Mouse (Mus musculus): ENCODE results near the gene Mier3. TPM values are rescaled to one million over a fixed set of nuclear protein-coding genes. Genes with fewer than 3 reads are reported as not detected.
"Not testable (repeated sequence)": the region's sequence is repeated elsewhere in the genome, so short reads cannot be mapped to it uniquely, and the experiment has no call there.

Gene Mier3
- polyA plus RNA-seq, 1 experiment from 2014 or later: 16.0 TPM

GRCm38 (mm10) chr13:111703952-111704351 is 23.2 kb downstream of the Mier3 start:
- peaks cover 70% of the 10 kb centered on the region for H3K36me3 ChIP-seq
- not testable (repeated sequence) for H3K9me3 ChIP-seq (replicated peaks); H3K9ac ChIP-seq (replicated peaks); H3K27me3 ChIP-seq (replicated peaks); H3K4me3 ChIP-seq (replicated peaks); H3K4me1 ChIP-seq; ATAC-seq (ENCODE audit: low FRiP score); H3K4me2 ChIP-seq; H3K27ac ChIP-seq (replicated peaks)
- 91% methylated on average over 4 of the region's 4 CpGs for WGBS

GRCm38 (mm10) chr13:111710531-111710930 is 29.8 kb downstream of the Mier3 start:
- WGBS: 94% methylated on average over 4 of the region's 4 CpGs
- no peaks in the 10 kb centered on the region for H3K4me1 ChIP-seq
- H3K27me3 ChIP-seq (replicated peaks): no peaks in the 10 kb centered on the region
- H3K4me2 ChIP-seq: no peak overlapping the region
- no peak for ATAC-seq (ENCODE audit: low FRiP score)
- no peaks in the 10 kb centered on the region for H3K9me3 ChIP-seq (replicated peaks)
- no peak overlapping the region for H3K9ac ChIP-seq (replicated peaks)
- H3K27ac ChIP-seq (replicated peaks): no peak overlapping the region
- H3K36me3 ChIP-seq: peaks cover 94% of the 10 kb centered on the region
- no peak overlapping the region for H3K4me3 ChIP-seq (replicated peaks)

- no peak overlapping the region for H3K4me2 ChIP-seq
- 54% methylated on average over 9 of the region's 9 CpGs for WGBS
Measured at GRCm38 (mm10) chr13:111719726-111720125, 38.9 kb downstream of the Mier3 start.

GRCm38 (mm10) chr13:111724811-111725164 is 44.0 kb downstream of the Mier3 start:
- H3K9me3 ChIP-seq (replicated peaks): no peaks in the 10 kb centered on the region
- no peak overlapping the region; the same call in 1 of the 2 replicates for H3K27ac ChIP-seq (replicated peaks)
- WGBS: under 1% methylated on average over 18 of the region's 18 CpGs
- H3K9ac ChIP-seq (replicated peaks): 0 out of 2 replicates have a peak overlapping the region, but pooled peaks have one; percentile 17
- no peaks in the 10 kb centered on the region for H3K36me3 ChIP-seq
- no peaks in the 10 kb centered on the region for H3K27me3 ChIP-seq (replicated peaks)
- peak; percentile 34; the same call in 1 of the 2 replicates for ATAC-seq (ENCODE audit: low FRiP score)
- H3K4me2 ChIP-seq: peak overlapping the region; percentile 93
- peak overlapping the region; percentile 76 for H3K4me3 ChIP-seq (replicated peaks)
- peaks cover 10% of the 10 kb centered on the region for H3K4me1 ChIP-seq

More at GRCm38 (mm10) chr13:111719726-111720125, 38.9 kb downstream of the Mier3 start:
- Histone ChIP-seq H3K27me3 (replicated peaks) (no peaks in the 10 kb centered on the region), H3K9me3 (replicated peaks) (no peaks in the 10 kb centered on the region), H3K4me3 (replicated peaks) (no peak overlapping the region), H3K36me3 (peaks cover 22% of the 10 kb centered on the region), H3K9ac (replicated peaks) (no peak overlapping the region), H3K27ac (replicated peaks) (no peak overlapping the region), H3K4me1 (peaks cover 4% of the 10 kb centered on the region)
- no peak for ATAC-seq (ENCODE audit: low FRiP score)

- H3K4me1 ChIP-seq: peaks cover 10% of the 10 kb centered on the region
- H3K4me3 ChIP-seq (replicated peaks): peak overlapping the region; percentile 76
- ATAC-seq (ENCODE audit: low FRiP score): peak; percentile 99
- no peaks in the 10 kb centered on the region for H3K36me3 ChIP-seq
- H3K27me3 ChIP-seq (replicated peaks): no peaks in the 10 kb centered on the region
- under 1% methylated on average over 65 of the region's 65 CpGs for WGBS
- H3K27ac ChIP-seq (replicated peaks): peak overlapping the region; percentile 81
- no peaks in the 10 kb centered on the region for H3K9me3 ChIP-seq (replicated peaks)
- H3K9ac ChIP-seq (replicated peaks): peak overlapping the region; percentile 66
- peak overlapping the region; percentile 93 for H3K4me2 ChIP-seq
Measured at GRCm38 (mm10) chr13:111725165-111726077, 44.6 kb downstream of the Mier3 start.

- no peak for ATAC-seq (ENCODE audit: low FRiP score)
- Histone ChIP-seq H3K4me1 (peaks cover 10% of the 10 kb centered on the region), H3K27ac (replicated peaks) (no peak overlapping the region), H3K9ac (replicated peaks) (no peak overlapping the region), H3K4me3 (replicated peaks) (no peak overlapping the region), H3K36me3 (no peaks in the 10 kb centered on the region), H3K9me3 (replicated peaks) (no peaks in the 10 kb centered on the region), H3K4me2 (no peak overlapping the region), H3K27me3 (replicated peaks) (no peaks in the 10 kb centered on the region)
- WGBS: 90% methylated on average over 5 of the region's 5 CpGs
Measured at GRCm38 (mm10) chr13:111726898-111727297, 46.1 kb downstream of the Mier3 start.

- Histone ChIP-seq H3K9ac (replicated peaks) (no peak overlapping the region), H3K9me3 (replicated peaks) (no peaks in the 10 kb centered on the region), H3K27ac (replicated peaks) (no peak overlapping the region), H3K4me2 (no peak overlapping the region), H3K4me3 (replicated peaks) (no peak overlapping the region), H3K27me3 (replicated peaks) (no peaks in the 10 kb centered on the region), H3K36me3 (no peaks in the 10 kb centered on the region), H3K4me1 (no peaks in the 10 kb centered on the region)
- WGBS: 83% methylated on average over 7 of the region's 7 CpGs
- no peak for ATAC-seq (ENCODE audit: low FRiP score)
Measured at GRCm38 (mm10) chr13:111741204-111741990, 60.6 kb downstream of the Mier3 start.

GRCm38 (mm10) chr13:111741991-111742615 is 61.3 kb downstream of the Mier3 start:
- Histone ChIP-seq H3K9ac (replicated peaks) (no peak overlapping the region), H3K4me3 (replicated peaks) (no peak overlapping the region), H3K4me2 (no peak overlapping the region), H3K9me3 (replicated peaks) (no peaks in the 10 kb centered on the region), H3K36me3 (0 out of 2 replicates have a peak, but pooled peaks cover 2% of the 10 kb centered on the region), H3K4me1 (no peaks in the 10 kb centered on the region), H3K27ac (replicated peaks) (no peak overlapping the region), H3K27me3 (replicated peaks) (no peaks in the 10 kb centered on the region)
- ATAC-seq (ENCODE audit: low FRiP score): no peak
- WGBS: 62% methylated on average over 6 of the region's 6 CpGs

GRCm38 (mm10) chr13:111744233-111745000 is 63.6 kb downstream of the Mier3 start:
- H3K4me2 ChIP-seq: no peak overlapping the region
- H3K4me1 ChIP-seq: no peaks in the 10 kb centered on the region
- no peak overlapping the region for H3K4me3 ChIP-seq (replicated peaks)
- no peak overlapping the region for H3K9ac ChIP-seq (replicated peaks)
- ATAC-seq (ENCODE audit: low FRiP score): no peak
- peaks cover 11% of the 10 kb centered on the region for H3K36me3 ChIP-seq
- no peaks in the 10 kb centered on the region for H3K9me3 ChIP-seq (replicated peaks)
- H3K27me3 ChIP-seq (replicated peaks): no peaks in the 10 kb centered on the region
- no peak overlapping the region for H3K27ac ChIP-seq (replicated peaks)
- 82% methylated on average over 6 of the region's 6 CpGs for WGBS

- peaks cover 19% of the 10 kb centered on the region for H3K36me3 ChIP-seq
- no peak for ATAC-seq (ENCODE audit: low FRiP score)
- no peaks in the 10 kb centered on the region for H3K27me3 ChIP-seq (replicated peaks)
- no peak overlapping the region for H3K4me2 ChIP-seq
- no peaks in the 10 kb centered on the region for H3K9me3 ChIP-seq (replicated peaks)
- H3K4me1 ChIP-seq: no peaks in the 10 kb centered on the region
- no peak overlapping the region for H3K27ac ChIP-seq (replicated peaks)
- 66% methylated on average over 7 of the region's 7 CpGs for WGBS
- no peak overlapping the region for H3K9ac ChIP-seq (replicated peaks)
- H3K4me3 ChIP-seq (replicated peaks): no peak overlapping the region
Measured at GRCm38 (mm10) chr13:111745216-111745615, 64.4 kb downstream of the Mier3 start.

GRCm38 (mm10) chr13:111746831-111747230 is 66.1 kb downstream of the Mier3 start:
- Histone ChIP-seq H3K36me3 (peaks cover 34% of the 10 kb centered on the region), H3K9me3 (replicated peaks) (no peaks in the 10 kb centered on the region), H3K27ac (replicated peaks) (no peak overlapping the region), H3K4me2 (no peak overlapping the region), H3K9ac (replicated peaks) (no peak overlapping the region), H3K4me3 (replicated peaks) (no peak overlapping the region), H3K4me1 (no peaks in the 10 kb centered on the region), H3K27me3 (replicated peaks) (no peaks in the 10 kb centered on the region)
- ATAC-seq (ENCODE audit: low FRiP score): no peak
- WGBS: 93% methylated on average over 5 of the region's 5 CpGs

All from neural tube, embryonic 15.5 days (tissue).